Mouse (Mus musculus) CD8-positive naive resting alpha-beta T cell, adult 57 days (primary cell): ENCODE data around the gene Ppp2r5c. TPM values are rescaled to one million over a fixed set of nuclear protein-coding genes. Genes with fewer than 3 reads are reported as not detected.

Source experiments
- total RNA-seq: library from RNA; stranded (reverse); gene quantifications from one replicate; pipeline ENCODE4 v1.2.4, GENCODE M21; 2023

Ppp2r5c gene
- total RNA-seq: 112 TPM

DNA sequence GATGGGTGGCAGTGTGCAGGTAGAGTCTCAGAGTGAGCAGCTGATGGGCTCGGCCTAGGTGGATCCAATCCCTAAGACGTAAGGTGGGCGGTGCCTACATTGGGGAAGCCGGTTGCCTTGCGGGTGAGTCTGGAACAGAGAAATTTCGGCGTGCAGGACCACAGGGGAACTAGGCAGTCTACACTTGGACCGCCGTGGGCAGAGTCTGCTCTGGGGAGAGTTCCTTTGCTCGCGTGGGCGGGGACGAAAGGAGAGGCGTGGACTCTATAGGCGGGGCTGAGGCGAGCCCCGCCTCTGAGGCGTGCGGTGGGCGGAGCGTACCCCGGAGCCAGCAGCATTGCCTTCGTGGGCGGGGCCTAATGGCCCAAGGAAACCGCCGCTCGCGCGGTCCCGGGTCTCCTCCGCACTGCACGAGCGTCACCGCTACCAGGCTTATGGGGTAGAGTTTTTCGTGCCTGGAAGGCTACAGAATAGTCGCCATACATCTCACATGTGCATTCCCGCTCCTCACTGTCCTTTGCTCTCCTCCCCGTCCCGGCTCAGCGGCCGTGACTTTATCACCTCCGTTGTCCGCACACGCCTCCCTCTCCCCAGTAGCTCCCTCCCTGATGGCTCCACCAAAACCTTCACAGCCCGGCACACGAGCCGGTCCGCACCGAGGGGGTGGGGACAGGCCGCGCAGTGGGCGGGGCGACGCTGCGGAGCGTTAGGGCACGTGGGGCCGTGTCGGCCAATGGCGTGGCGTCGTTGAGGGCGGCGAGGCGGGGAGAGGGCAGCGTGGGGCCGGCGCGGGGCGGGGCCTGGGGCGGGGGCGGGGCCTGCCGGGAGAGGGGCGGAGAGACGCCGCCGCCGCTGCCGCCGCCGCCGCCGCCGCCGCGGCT is at the start of gene Ppp2r5c:
Ppp2r5c (plus strand) TSS at position 831 of the 881 bp plus-strand sequence.

DNA sequence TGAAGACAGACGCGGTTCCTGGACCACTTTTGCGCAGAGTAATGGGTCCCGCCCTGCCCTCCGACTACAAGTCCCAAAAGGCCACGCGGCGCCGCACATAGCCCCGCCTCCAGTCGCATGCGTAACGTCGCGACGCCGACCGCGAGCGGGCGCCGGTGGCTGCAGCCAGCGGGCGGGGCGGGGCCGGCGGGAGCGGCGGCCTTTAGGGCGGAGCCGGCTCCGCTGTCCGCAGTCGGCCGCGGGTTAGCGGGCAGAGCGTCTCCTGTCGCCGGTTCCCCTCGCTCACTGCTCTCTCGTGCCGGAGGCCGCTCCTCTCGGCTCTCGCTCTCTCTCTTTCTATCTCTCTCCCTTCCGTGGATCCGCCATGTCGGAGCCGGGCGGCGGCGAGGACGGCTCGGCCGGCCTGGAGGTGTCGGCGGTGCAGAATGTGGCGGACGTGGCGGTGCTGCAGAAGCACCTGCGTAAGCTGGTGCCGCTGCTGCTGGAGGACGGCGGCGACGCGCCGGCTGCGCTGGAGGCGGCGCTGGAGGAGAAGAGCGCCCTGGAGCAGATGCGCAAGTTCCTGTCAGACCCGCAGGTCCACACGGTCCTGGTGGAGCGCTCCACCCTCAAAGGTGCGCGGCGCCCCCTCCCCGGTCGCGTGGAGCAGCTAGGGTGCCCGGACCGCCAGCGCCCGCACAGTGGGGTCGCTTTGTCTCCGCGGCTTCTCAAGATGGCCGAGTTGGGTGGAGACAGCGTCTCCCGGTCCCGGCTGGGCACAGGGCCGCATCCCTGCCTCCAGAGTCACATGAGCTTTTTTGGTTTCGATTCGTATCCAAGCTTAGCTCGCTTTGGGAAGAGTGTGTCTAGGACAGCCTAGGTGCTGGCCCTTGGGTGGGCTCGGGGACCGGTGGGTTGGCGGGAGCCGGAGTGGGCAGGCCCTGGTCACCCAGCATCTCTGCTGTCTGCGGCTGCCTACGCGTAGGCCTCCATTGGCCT is 154.6 kb downstream of the Ppp2r5c start, which contains the start of gene Dync1h1:
Dync1h1 (plus strand) TSS at position 212 of the 978 bp plus-strand sequence.

Other genes with a start within 250 kb of the Ppp2r5c start
- not detected for gene Dio3, start 168.1 kb upstream of the Ppp2r5c start, total RNA-seq
- 172 TPM for gene Dync1h1, start 154.3 kb downstream of the Ppp2r5c start, total RNA-seq
- 0.95 TPM for gene 1700001K19Rik, start 235.5 kb downstream of the Ppp2r5c start, total RNA-seq